Mouse (Mus musculus) kidney, postnatal 4 days (tissue): ENCODE results near the gene Tmem120b.
A peak's percentile ranks its signal among the peaks of the same experiment; 100 is the strongest.

Experiments
- DNase-seq, 2 experiments: peaks; one replicate each; pipeline ENCODE4 v3.0.0; 2021; ENCODE audit warnings: mixed read lengths in 2 of 2

Tmem120b gene

DNA sequence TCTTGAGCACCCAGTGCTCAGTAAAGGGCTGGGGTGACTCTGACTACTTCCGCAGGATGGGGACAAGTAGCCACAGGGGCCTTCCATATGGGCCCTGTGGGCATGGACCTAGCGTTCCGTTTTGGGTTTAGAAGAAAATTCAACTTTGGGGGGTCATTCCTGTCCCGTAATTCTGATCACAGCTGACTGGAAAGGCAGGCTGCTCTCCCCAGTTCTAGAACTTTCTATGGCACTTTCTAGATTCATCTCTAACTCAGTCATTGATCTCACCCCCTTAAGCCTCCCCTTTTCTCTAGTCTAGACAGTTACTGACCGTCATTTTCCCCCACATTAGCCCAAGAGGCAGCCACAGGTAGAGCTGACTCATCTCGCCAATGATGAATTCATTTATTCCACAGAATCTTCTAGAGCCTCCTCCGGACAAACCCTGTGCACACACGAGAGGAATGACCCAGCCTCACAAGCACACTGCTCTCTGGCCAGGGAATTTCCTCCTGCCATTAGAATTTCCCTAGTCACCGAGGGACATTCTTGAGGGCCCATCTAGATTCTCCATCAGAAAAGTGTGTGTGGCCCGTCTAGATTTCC, 61.0 kb downstream of the Tmem120b start:
- DNase-seq, result no peak

- no peak for DNase-seq
Observed at GRCm38 (mm10) chr5:123130030-123130813, 62.0 kb downstream of the Tmem120b start.

GRCm38 (mm10) chr5:123130814-123131148, 62.6 kb downstream of the Tmem120b start:
- DNase-seq, result no peak

DNA sequence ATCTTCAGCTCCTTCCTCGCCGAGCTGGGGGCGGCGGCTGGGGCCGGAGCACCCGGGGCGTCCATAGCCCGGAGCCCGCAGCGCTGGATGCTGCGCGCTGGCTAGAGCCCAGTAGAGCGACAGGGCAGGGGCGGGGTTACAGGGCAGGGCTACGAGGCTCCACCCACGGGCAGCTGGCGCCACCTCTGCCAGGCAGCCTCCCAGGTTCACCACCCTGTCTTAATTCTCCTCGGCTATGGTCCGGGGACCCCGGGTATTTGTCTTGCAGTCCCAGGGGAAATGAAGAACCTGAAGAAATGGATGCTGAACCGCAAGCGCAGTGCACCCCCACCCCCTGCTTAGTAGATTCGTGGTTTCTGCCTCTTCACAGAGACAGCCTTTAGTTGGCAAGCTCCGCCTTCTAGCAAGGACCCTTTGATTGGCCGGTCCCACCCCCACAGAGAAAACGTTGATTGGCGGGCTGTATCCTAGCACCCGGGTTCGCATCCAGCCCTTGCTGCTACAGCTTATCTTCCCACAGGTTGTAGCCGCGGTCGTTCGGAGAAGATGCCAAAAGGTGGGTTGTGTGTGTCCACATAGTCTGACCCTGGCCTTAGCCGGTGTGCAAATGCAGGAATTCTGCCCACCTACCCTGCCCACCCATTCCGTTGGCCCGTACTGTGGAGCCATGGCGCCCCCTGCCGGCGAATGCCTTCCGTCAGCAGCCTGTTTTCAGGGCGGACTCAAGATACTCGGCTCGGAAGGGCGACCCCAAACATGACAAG, 64.3 kb downstream of the Tmem120b start, which contains the start of gene Rhof:
Gene Rhof (minus strand): TSS at position 385 of the 764 bp plus-strand sequence.
- DNase-seq, result peak; percentile 90 to 92

GRCm38 (mm10) chr5:123133083-123133783, 65.0 kb downstream of the Tmem120b start:
- peak; percentile 92 for DNase-seq

DNA sequence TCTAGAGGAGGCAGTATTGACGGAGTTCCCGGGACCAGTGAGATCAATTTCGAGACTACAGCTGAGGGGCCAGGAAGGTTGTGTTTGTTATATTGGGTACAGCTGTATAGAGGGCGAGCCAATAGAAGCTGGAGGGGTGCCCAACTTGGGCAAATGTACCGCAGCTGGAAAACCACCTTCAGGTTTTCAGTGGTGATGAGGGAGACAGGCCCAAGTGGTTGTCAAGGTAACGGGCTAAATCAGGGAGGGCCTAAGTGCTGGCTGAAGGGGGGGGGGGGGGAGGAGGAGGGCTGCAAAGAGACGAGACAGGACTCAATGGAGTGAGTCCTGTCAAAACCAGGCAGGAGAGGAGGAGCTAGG, 65.5 kb downstream of the Tmem120b start:
- no peak for DNase-seq

DNA sequence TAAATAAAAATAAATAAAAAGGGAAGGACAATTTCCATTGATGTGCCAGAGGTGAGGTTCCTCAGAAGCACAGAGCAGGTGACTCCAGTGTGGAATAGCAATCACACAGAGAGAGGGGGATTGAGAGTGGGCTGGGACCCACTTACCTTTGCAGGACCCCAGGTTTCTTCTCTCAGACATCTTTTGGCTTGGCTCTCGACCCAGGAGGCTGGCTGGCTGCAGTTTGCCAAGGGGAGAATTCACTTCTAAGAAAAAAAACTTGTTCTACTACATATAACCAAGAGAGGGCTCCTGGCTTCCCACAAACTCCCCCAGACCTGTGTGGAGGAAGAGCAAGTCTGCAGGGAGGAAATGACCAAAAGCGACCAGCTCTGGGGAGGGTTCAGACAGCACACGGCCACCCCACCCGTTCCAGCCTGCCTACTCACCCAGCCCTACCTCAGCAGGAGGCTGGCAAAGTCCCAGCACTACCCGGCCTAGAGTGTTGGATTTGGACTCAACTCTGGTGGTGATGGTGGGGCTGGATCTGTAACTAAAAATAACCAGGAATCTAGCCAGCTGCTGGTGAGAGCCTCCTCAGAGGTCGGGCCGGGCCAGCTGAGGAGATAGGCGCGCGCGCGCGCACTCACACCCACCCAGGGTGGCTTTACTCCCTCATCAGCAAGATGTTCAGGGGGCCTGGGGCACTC, 66.1 kb downstream of the Tmem120b start:
- DNase-seq, result peak; percentile 53 to 67

DNA sequence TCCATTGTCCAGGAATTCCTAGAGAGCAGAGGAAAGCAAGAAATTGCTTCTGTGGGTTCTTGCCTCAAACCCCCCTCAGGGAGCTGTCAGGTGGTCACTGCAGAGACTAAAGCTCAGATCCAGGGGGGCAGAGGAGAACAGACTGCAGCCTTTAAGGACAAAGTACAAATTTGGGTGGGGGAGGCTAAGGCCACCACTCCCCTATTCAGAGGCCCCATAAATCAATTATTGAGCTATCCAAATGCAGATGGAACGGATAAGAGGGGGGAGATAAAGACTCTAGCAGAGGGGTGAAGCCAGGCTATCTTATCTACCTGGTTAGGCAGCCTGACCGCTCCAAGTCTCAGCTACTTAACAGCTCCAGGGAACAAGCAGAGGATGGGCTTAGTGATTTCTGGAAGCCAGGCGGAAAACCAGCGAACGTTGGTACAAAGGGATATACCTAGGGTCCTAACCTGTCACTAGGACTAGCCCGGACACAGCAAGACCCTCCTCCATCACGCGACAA, 66.7 kb downstream of the Tmem120b start:
- peak in 1 of 2 experiments; percentile 22 for DNase-seq

DNA sequence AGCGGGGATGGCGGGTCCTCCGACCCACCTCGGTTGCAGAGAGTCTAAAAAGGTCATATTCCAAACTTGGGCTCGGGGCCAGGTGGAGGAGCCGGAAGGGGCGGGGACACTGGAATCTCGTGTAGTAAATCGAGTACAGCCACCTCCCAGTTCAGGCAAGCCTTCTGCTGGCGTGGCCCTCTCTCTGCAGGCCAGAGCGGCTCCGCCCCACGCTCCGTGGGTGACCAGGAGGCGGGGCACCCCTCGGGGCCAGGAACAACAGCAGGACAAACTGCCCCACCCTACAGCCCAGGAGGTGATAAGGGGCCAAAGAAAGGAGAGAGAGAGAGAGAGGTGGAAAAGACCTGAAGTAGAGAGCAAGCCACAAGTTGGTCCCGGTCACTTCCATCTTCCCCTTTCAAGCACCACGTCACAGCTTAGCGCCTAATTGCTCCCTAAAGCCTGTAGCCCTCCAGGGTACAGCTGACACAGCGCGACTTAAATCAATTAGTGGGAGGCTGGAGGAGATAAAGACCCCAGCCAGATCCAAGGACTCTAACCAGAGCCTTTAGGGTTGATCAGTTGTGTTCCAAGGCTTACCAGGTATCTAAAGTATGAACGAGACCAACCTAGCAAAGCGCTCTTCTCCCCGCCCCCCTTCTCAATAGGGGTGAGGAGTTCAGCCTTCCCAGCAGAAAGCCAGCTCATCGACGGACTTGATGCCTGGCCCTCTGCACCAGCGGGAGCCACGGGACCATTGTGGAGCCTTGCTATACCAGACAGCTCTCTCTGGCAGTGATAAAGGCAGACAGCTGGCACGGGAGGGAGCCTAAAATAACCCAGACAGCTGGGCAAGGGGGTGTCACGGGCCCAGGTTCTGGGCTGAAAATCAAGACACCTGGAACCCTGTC, 67.5 kb downstream of the Tmem120b start:
- peak; percentile 87 to 91 for DNase-seq

- peak; percentile 92 to 95 for DNase-seq
Observed at GRCm38 (mm10) chr5:123136361-123137043, 68.3 kb downstream of the Tmem120b start.

DNA sequence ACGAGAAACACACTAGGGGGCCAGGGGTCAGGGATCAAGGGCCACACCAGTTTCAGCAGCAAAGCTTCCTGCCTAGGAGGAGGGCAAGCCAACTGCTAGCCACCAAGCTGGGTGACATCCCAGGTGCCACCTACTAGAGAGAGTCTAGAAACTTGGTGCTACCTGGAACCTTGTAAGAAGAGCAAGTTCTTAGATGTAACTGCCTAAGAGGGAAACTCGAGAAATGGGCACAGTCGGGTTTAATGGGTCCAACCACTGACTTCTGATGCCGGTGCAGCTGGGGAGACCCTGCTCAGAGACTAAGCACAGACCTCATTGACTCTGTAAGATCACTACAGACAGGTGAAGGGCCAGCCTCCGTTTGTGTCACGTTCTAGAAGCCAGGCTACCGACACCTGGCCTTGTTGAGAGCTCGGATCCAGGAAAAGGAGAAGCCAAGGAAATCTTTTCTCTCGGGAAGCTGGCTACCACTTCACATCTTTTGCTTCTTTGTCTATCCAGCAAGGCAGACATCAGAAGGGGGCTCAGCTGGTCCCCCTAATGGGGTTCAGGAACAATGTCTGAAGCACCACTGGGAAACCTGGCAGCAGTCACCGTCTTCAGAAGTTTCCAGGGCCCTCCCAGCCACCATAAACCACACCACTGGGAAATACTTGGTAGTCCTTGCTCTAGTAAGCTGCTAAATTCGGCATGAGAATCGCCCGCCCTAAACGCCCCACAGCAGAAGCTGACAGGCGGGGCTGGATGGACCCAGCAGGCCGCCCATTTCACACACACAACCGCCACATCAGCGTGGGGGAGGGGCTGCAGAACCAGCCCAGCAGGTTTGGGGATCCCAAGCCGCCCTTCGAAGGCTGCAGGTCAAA, 69.1 kb downstream of the Tmem120b start:
- DNase-seq, result peak; percentile 87 to 93

GRCm38 (mm10) chr5:123137910-123138229, 69.7 kb downstream of the Tmem120b start:
- no peak for DNase-seq

GRCm38 (mm10) chr5:123138230-123138911, 70.2 kb downstream of the Tmem120b start:
- DNase-seq, result peak; percentile 81 to 89

DNA sequence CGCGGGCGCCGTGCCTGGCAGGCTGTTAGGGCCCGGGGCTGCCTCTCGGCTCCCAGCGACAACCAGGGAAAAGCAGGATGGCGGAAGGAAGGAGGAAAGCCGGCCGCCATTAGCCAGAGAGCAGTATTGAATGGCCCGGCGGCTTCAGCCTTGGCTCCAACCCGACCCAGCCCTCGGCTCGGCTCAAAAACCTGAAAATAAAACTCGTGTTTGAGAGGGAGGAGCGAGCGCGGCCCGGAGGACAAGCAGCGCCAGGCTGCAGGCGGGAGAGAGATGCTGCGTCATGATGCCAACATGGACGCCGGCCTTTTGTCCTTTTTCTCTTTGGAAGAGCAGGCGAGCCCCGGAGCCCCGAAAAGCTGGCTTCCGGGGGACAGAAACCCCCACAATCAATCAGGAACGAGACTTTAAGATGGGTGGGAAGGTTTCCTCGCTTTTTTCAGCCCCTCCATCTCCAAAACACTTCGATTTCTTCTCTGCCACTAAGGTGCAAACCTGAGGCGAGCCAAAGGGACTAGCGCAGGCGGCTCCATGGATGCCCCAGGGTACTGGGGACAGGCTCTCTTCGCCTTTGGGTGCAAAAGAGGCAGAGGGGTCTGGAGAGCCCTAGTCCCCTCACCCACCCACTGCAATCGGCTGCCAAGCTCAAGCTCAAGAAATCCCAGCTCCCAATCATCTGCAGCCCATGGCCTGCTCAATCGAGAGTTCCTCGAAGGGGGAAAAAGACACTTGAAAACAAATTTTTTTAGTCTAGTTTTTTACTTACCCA, 70.9 kb downstream of the Tmem120b start:
- DNase-seq, result peak; percentile 83 to 90

DNA sequence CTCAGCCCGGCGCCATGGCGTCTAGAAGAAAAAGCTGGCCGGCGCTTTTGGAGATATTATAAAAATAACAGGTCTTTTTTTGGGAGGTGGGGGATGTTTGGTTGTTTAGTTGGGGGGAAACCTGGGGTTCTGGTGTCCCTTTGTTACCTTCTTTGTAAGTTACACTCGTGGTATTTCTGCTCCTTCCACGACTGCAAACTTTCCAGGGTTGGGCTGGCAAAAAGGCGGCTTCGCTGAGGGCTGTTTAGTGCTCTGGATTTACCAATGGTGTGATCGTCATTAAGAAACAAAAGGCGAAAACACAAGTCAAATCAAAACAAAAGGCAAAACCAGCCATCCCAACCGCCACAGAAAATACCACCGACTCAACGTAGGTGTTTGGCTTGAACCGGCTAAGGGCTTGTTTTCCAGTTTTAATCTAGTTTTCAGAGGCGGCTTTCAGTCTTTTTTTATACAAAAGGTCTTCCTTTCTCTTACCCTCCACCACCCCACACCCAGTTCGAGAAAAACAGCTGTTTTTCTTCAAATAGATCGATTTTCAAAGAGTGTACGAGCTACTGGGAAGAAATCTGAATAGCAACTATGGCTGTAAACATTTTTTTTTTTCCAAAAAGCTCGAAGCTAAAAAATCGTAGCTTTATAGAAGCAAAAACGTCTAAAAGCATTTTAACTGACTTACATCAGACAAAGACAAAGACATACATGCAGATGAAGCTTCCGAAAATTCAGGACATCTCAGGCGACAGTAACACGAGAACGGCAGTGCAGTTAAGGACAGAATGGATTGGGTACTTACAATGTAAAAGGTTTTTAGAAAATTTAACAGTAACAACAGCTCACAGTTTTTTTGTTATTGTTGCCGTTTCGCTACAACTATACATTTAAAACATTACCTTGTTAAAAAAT, 71.8 kb downstream of the Tmem120b start:
- peak; percentile 38 to 44 for DNase-seq

DNA sequence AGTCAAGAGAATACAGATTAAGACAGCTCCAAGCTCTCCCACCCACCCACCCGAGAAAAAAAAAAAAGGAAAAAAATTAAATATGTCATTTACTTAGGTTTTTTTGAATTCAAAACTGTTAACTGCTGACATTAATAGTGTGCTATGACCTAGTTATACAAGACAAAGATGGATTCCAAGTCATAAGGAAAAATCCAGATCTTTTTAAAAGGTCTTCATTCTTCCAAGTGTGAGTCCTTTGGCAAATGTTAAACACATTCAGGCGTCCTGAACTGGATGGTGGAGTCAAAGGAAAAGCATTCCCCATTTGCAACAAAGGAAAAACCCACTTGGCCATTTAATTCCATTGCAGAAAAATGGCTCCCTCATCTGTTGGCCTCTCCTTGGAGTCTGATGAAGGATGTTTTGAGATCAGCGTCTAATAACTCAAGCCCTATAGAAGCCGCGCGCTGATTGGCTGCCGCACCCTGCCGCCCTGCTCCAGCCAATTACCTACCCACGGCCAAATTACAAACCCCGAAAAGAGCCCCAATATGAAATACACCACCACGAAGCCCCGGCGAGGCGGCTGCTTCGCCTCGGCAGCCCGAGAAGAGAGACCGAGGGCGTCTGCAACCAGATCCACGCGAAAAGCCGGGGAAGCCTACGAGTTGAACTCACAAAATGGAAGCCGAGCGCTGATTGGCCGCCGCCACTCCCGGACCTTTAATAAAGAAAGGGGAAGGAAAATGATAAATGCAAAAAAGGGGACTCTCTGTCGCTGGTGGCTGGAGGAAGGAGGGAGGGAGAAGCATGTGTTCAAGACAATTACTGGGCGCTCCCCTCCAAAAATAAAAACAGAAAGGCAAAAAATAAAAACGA, 72.7 kb downstream of the Tmem120b start:
- DNase-seq, result peak; percentile 89 to 95
